Mouse (Mus musculus) stomach, embryonic 14.5 days (tissue): ENCODE results near the gene Foxd2. TPM values are rescaled to one million over a fixed set of nuclear protein-coding genes. Genes with fewer than 3 reads are reported as not detected.

ENCODE experiments used
- polyA plus RNA-seq: library from polyadenylated mRNA; unstranded; fragments of >200 nt; fragmentation: Nextera tagmentation; extraction: Ambion mirVana; gene quantifications from 2 replicates; pipeline ENCODE4 v1.2.1, GENCODE M21; 2014

Foxd2 gene
- polyA plus RNA-seq, 1 experiment from 2014 or later = not detected

Other genes starting within 250 kb of the Foxd2 start
- gene Gm12830, start 87.2 kb downstream of the Foxd2 start, polyA plus RNA-seq = not detected in 2 replicates
- not detected in 2 replicates for gene Foxe3, start 17.1 kb upstream of the Foxd2 start, polyA plus RNA-seq
- 95.6 and 108 TPM in 2 replicates for gene Cmpk1, start 78.4 kb upstream of the Foxd2 start, polyA plus RNA-seq
- gene Stil, start 91.3 kb upstream of the Foxd2 start, polyA plus RNA-seq = 16.2 and 21.9 TPM in 2 replicates
- 0.55 and 0.97 TPM in 2 replicates for gene Tal1, start 147.6 kb upstream of the Foxd2 start, polyA plus RNA-seq
- 42.3 and 43.8 TPM in 2 replicates for gene Pdzk1ip1, start 179.8 kb upstream of the Foxd2 start, polyA plus RNA-seq
- 0.54 and 1.4 TPM in 2 replicates for gene Cyp4x1, start 225.4 kb upstream of the Foxd2 start, polyA plus RNA-seq